Mouse (Mus musculus): ENCODE measurements around the gene Tnpo1.

GRCm38 (mm10) chr13:98879422-98879821 is 46.8 kb downstream of the Tnpo1 start:
- TF ChIP-seq CTCF (IDR thresholded peaks at IDR 0.05; ENCODE audit: low read depth) (no peak), EP300 (IDR thresholded peaks at IDR 0.05; ENCODE audit: low read depth) (no peak)
